Mouse (Mus musculus) limb, embryonic 15.5 days (tissue): Measurements from ENCODE around the gene Adtrp. TPM values are rescaled to one million over a fixed set of nuclear protein-coding genes. Genes with fewer than 3 reads are reported as not detected.
A peak's percentile ranks its signal among the peaks of the same experiment; 100 is the strongest.

ENCODE experiments used
- ATAC-seq: fragments of 200-750 bp; cut with Nextera tagmentation; 2 replicates; pipeline ENCODE4 v1.8.0; 2017; ENCODE audit warnings: low read depth, moderate TSS enrichment; ENCODE audit not compliant: insufficient number of reproducible peaks, low FRiP score, low TSS enrichment
- H3K27ac ChIP-seq: fragments of 300-500 bp; sonication (generic); 2 replicates; pipeline ENCODE4 v1.5.1; 2015; ENCODE audit warnings: moderate library complexity, mild to moderate bottlenecking, inconsistent platforms
- H3K27me3 ChIP-seq: fragments of 300-500 bp; sonication (generic); 2 replicates; pipeline ENCODE4 v1.6.1; 2015; ENCODE audit warnings: inconsistent platforms
- H3K36me3 ChIP-seq: fragments of 300-500 bp; sonication (generic); 2 replicates; pipeline ENCODE4 v1.6.1; 2015; ENCODE audit warnings: inconsistent platforms
- H3K4me1 ChIP-seq: fragments of 300-500 bp; sonication (generic); 2 replicates; pipeline ENCODE4 v1.6.1; 2015; ENCODE audit warnings: inconsistent platforms
- H3K4me2 ChIP-seq: fragments of 300-500 bp; sonication (generic); 2 replicates; pipeline ENCODE4 v1.6.1; 2015; ENCODE audit warnings: mild to moderate bottlenecking, inconsistent platforms
- H3K4me3 ChIP-seq: fragments of 300-500 bp; sonication (generic); 2 replicates; pipeline ENCODE4 v1.5.1; 2015; ENCODE audit warnings: mild to moderate bottlenecking, inconsistent platforms
- H3K9ac ChIP-seq: fragments of 300-500 bp; sonication (generic); 2 replicates; pipeline ENCODE4 v1.6.1; 2015; ENCODE audit warnings: inconsistent platforms
- H3K9me3 ChIP-seq: fragments of 300-500 bp; sonication (generic); 2 replicates; pipeline ENCODE4 v1.6.1; 2016; ENCODE audit warnings: inconsistent platforms
- WGBS: fragments of 180-500 bp; shearing (Covaris S2); methylation state at CpG from one replicate; pipeline ENCODE4 v1.1.7; 2015; 5-methylcytosine and 5-hydroxymethylcytosine counted together
- polyA plus RNA-seq: library from polyadenylated mRNA; unstranded; fragments of >200 nt; fragmentation: Nextera tagmentation; extraction: Ambion mirVana; gene quantifications from 2 replicates; pipeline ENCODE4 v1.2.1, GENCODE M21; 2015

The Adtrp gene
- polyA plus RNA-seq, 1 experiment from 2014 or later = 19.3 TPM

DNA sequence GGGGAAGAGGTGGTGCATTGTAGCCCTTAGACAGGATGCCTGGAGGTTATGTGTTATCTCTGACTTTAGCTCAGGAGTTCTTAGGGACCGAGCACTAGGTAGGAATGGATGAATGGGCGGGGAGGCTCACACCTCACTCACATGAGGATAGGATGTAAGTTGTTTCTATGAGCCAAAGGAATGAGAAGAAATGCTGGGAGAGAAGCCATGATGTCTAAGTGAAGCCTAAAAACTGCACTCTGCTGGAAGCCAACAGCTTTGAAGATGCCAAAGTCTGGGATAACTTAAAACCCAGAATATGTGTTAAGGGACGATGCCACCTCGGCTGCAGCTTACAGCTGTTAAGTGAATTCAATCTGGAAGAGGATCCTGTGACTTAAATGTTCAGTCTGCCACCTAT is 79.5 kb downstream of the Adtrp start:
- Histone ChIP-seq H3K4me2 (no peak overlapping the region), H3K27ac (no peak overlapping the region), H3K9ac (no peak overlapping the region), H3K4me3 (no peak overlapping the region), H3K4me1 (peaks cover 4% of the 10 kb centered on the region; the same call in 1 of the 2 replicates), H3K9me3 (no peaks in the 10 kb centered on the region), H3K27me3 (no peaks in the 10 kb centered on the region), H3K36me3 (no peaks in the 10 kb centered on the region)
- ATAC-seq = no peak
- WGBS = 68% methylated on average over 4 of the region's 4 CpGs

- Histone ChIP-seq H3K4me3 (no peak overlapping the region), H3K9me3 (no peaks in the 10 kb centered on the region), H3K4me1 (peaks cover 12% of the 10 kb centered on the region), H3K36me3 (no peaks in the 10 kb centered on the region), H3K9ac (no peak overlapping the region), H3K27ac (no peak overlapping the region), H3K4me2 (no peak overlapping the region), H3K27me3 (no peaks in the 10 kb centered on the region)
- 81% methylated on average over 3 of the region's 3 CpGs for WGBS
- no peak for ATAC-seq
Observed at GRCm38 (mm10) chr13:41761986-41762385, 85.5 kb downstream of the Adtrp start.

GRCm38 (mm10) chr13:41760484-41760883 is 87.0 kb downstream of the Adtrp start:
- Histone ChIP-seq H3K9me3 (no peaks in the 10 kb centered on the region), H3K4me3 (no peak overlapping the region), H3K36me3 (no peaks in the 10 kb centered on the region), H3K9ac (no peak overlapping the region), H3K27ac (no peak overlapping the region), H3K4me1 (peaks cover 12% of the 10 kb centered on the region), H3K27me3 (no peaks in the 10 kb centered on the region), H3K4me2 (no peak overlapping the region)
- no peak for ATAC-seq
- 34% methylated on average over 10 of the region's 10 CpGs for WGBS

- Histone ChIP-seq H3K27ac (no peak overlapping the region), H3K36me3 (no peaks in the 10 kb centered on the region), H3K9me3 (no peaks in the 10 kb centered on the region), H3K9ac (no peak overlapping the region), H3K4me3 (no peak overlapping the region), H3K4me1 (peaks cover 12% of the 10 kb centered on the region), H3K4me2 (0 out of 2 replicates have a peak overlapping the region, but pooled peaks have one; percentile 3), H3K27me3 (no peaks in the 10 kb centered on the region)
- no peak for ATAC-seq
- 38% methylated on average over 19 of the region's 19 CpGs for WGBS
Observed at GRCm38 (mm10) chr13:41758550-41759465, 88.7 kb downstream of the Adtrp start.

DNA sequence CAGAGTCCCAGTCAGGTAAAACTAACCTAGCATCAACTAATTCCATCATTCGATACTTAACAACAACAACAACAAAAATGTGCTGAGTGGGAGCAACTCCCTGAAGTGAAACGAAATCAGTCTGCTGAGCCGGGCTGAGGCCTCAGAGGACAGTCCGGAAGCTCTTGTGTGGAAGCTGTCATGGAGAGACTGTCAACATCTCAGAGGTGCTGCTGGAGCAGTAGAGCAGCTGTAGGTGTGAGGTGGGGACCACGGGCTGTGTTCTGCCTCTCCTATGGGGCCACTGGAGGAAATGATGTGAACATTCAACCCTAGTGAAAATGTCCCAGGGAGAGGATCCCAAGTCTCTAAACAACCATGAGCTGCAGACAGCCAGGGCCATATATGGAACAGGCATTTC is 94.4 kb downstream of the Adtrp start:
- H3K36me3 ChIP-seq = no peaks in the 10 kb centered on the region

DNA sequence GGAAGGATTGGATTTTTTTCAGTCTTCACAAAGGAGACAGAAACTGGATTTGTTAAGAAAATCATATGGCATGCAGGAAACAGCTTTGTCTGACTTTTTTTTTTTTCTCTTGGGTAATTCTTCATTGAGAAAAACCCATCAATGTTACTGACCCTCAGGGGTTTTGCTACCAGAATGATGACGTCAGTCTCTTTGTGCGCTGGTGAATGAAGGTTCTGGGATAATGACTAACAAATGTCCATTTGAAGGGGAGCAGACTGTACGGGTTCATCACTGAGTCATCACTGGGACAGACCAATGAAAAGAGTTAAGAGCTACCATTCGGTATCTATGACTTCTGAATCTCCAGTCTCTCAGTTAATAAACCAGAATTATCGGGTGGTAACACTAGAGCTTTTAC is 97.0 kb downstream of the Adtrp start:
- no peaks in the 10 kb centered on the region for H3K9me3 ChIP-seq
- no peak overlapping the region for H3K4me2 ChIP-seq
- no peaks in the 10 kb centered on the region for H3K4me1 ChIP-seq
- no peak overlapping the region for H3K27ac ChIP-seq
- H3K4me3 ChIP-seq = no peak overlapping the region
- ATAC-seq = no peak
- no peak overlapping the region for H3K9ac ChIP-seq
- WGBS = 42% methylated on average over 5 of the region's 5 CpGs
- no peaks in the 10 kb centered on the region for H3K27me3 ChIP-seq
- H3K36me3 ChIP-seq = no peaks in the 10 kb centered on the region

More for the DNA sequence above, 94.4 kb downstream of the Adtrp start:
- ATAC-seq = no peak
- Histone ChIP-seq H3K27me3 (no peaks in the 10 kb centered on the region), H3K9ac (no peak overlapping the region), H3K27ac (no peak overlapping the region), H3K4me2 (no peak overlapping the region), H3K4me1 (no peaks in the 10 kb centered on the region), H3K9me3 (no peaks in the 10 kb centered on the region), H3K4me3 (no peak overlapping the region)
- WGBS = 79% methylated on average over 5 of the region's 5 CpGs

- ATAC-seq = no peak
- Histone ChIP-seq H3K4me2 (no peak overlapping the region), H3K9me3 (no peaks in the 10 kb centered on the region), H3K4me1 (no peaks in the 10 kb centered on the region), H3K9ac (no peak overlapping the region), H3K4me3 (no peak overlapping the region), H3K27ac (no peak overlapping the region), H3K36me3 (no peaks in the 10 kb centered on the region), H3K27me3 (no peaks in the 10 kb centered on the region)
- WGBS = 77% methylated on average over 9 of the region's 9 CpGs
Observed at GRCm38 (mm10) chr13:41748866-41749265, 98.6 kb downstream of the Adtrp start.

DNA sequence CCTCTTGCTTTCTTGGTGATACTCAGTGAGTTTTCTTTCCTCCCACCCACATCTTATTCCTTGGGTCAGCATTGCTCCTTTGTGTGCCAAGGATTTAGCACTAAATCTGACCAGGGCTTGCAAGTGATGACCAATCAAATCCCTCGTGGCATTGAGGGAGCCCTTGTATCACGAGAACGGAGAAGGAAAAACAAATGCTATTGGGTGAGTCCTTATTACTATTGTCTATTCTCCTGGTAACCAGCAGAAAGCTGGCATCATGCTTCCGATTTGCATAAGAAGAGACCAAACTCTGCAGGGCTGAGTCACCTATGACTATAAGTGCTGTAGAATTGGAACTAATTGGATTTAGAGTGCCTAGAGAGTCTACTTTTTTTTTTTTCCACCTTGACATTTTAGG is 99.8 kb downstream of the Adtrp start:
- H3K4me1 ChIP-seq = no peaks in the 10 kb centered on the region
- no peaks in the 10 kb centered on the region for H3K9me3 ChIP-seq
- ATAC-seq = no peak
- H3K27me3 ChIP-seq = no peaks in the 10 kb centered on the region
- H3K36me3 ChIP-seq = no peaks in the 10 kb centered on the region
- H3K27ac ChIP-seq = no peak overlapping the region
- no peak overlapping the region for H3K4me3 ChIP-seq
- no peak overlapping the region for H3K4me2 ChIP-seq
- WGBS = 86% methylated on average over 4 of the region's 4 CpGs
- no peak overlapping the region for H3K9ac ChIP-seq

DNA sequence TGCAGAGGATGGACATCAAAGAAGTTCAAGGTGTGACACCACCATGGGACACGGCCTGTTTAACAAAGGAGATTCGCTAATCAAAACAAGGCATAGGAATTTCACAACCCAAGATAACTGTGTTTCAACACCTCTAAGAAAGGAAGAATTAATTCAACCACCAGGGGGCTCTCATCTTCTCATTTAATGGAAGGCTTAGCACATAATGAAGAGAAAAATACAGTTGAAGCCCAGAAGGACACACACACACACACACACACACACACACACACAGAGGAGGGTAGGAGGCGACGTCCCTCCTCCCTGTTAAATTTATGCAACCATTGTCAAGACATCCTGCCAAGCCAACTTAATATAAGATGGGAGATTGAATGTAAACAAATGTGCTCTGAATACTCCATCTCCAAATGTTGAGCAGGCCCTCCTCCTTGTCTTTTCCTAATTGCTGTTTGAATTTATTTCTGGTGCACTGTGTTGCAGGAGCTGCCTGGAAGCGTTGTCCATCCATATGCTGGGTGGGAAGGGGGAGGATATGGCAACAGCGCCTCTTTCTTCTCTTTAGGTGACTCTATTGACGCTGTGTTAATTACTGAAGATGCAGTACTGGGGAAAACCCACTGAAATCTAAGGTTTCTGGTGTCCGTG is 100.4 kb downstream of the Adtrp start:
- WGBS = 48% methylated on average over 8 of the region's 8 CpGs
- Histone ChIP-seq H3K36me3 (no peaks in the 10 kb centered on the region), H3K27me3 (no peaks in the 10 kb centered on the region)

DNA sequence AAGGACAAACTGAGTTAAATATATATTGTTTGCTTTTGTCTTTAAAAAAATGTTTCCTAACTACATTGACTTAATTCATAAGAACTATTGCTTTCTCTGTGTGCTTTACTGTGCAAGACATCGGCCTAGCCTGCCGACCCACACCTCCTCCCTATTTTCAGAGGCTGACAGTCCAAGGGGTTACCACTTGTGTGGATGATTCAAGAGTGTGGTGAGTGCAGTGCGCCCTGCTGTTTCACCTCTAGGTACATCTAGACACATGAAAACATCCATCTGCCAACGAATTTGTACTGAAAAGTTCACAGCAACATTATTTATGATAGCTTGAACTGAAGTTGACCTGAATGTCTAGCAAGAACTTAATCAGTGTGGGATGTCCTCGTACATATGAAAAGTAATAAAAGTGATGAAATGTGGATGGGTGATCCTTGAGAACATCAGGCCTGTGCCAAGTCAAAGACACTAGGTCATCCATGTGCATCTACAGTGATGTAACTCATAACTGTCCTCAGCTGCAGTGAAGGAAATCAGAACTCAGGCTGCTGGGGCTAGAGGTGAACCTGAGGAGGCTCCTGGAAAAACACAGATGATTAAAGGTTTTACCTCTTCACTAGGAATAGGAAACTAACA is 106.9 kb downstream of the Adtrp start:
- Histone ChIP-seq H3K36me3 (no peaks in the 10 kb centered on the region), H3K9me3 (no peaks in the 10 kb centered on the region), H3K4me1 (0 out of 2 replicates have a peak, but pooled peaks cover 2% of the 10 kb centered on the region), H3K9ac (no peak overlapping the region), H3K27ac (no peak overlapping the region), H3K4me2 (no peak overlapping the region), H3K4me3 (no peak overlapping the region), H3K27me3 (no peaks in the 10 kb centered on the region)
- ATAC-seq = no peak
- 67% methylated on average over 5 of the region's 5 CpGs for WGBS

More for the DNA sequence above, 100.4 kb downstream of the Adtrp start:
- Histone ChIP-seq H3K4me2 (no peak overlapping the region), H3K4me3 (no peak overlapping the region), H3K9ac (no peak overlapping the region), H3K4me1 (no peaks in the 10 kb centered on the region), H3K9me3 (no peaks in the 10 kb centered on the region), H3K27ac (no peak overlapping the region)
- ATAC-seq = no peak

DNA sequence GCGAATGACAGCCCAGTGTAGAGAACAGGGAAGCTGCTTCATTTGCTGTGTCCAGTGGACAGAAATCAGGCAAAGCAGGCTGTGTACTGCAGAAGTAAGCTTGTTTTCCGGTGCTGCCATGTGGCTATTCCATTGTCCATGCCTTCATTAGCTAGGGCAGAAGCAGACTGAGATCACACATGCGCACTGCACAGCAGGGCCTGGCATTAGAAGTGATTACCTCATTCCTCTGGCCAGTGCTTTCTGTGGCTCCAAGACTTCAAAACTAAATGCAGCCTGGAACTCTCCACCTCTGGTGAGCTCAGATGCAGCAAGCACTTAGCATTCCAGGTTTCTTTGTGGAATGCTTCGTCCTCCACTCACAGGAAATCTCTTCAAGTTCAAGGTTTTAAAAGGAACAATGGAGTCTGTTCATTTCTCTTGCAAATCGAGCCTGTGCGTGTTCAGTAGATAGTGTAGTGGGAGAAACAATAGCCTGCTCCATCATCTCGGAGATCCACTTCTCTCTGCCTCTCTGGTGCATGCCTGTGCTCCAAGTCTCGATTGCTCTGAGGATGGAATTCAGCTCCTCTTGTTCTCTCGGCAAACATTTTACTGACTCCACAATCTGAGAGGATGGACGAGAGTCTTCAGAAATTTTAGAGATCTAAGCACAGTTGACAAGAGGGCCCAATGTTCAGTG is 109.7 kb downstream of the Adtrp start:
- H3K9me3 ChIP-seq = no peaks in the 10 kb centered on the region
- WGBS = 52% methylated on average over 10 of the region's 10 CpGs
- no peak overlapping the region for H3K4me2 ChIP-seq
- H3K4me3 ChIP-seq = no peak overlapping the region
- 0 out of 2 replicates have a peak, but pooled peaks cover 2% of the 10 kb centered on the region for H3K4me1 ChIP-seq
- H3K36me3 ChIP-seq = no peaks in the 10 kb centered on the region
- no peak for ATAC-seq
- H3K27ac ChIP-seq = no peak overlapping the region
- H3K27me3 ChIP-seq = no peaks in the 10 kb centered on the region
- no peak overlapping the region for H3K9ac ChIP-seq
